In the genomic region with DNA sequence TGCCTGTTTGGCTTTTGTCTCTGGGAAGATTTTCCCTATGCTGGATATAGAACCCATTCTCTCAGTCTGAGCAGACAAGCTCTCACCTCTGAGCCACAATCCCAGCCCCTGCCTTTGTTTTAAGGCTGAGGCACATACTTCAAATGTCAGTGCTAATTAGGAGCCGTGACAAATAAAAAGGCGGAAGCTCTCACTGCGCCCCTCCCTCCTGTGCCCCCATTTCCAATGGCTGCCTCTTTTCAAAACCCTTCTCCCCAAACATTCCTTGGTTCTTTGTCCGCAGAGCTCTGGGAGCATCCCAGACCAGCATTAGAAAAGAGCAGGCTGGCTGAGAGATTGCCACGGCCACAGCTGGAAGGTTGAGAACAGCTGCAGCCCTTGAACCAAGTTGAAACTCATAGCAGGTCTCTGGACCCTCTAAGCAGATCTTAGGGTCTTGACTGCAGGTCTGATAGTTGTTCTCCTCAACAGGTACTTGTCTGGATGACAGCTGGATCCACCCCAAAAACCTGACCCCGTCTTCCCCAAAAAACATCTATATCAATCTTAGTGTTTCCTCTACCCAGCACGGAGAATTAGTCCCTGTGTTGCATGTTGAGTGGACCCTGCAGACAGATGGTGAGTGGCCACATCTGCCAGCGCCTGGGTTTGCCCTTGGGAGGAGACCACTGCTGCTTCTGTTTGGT, we compare ENCODE assay signal across 11 mouse cellular contexts. TPM values are rescaled to one million over a fixed set of nuclear protein-coding genes. Genes with fewer than 3 reads are reported as not detected.
DNase-seq lines count a peak whose midpoint lies in the region; ATAC-seq lines count a peak whose summit lies in the region.
"Had no signal": no experiment of that assay in that cellular context is flagged by ENCODE, and none has a peak within 500 bp of the region (broad histone marks: within the 10 kb centered on the region; RNA-seq: fewer than 3 reads in every experiment).

No protein-coding gene starts in this region.

- H3K4me3 ChIP-seq in heart, embryonic 12.5 days, result no peak overlapping the region
- H3K4me3 ChIP-seq in forebrain, embryonic 12.5 days (replicated peaks), result no peak overlapping the region
- H3K4me3 ChIP-seq in midbrain, embryonic 11.5 days (ENCODE audit: low read depth, low read length), result no peak overlapping the region
- H3K4me3 ChIP-seq: limb, embryonic 15.5 days had no signal

- H3K27me3 ChIP-seq in heart, embryonic 12.5 days (replicated peaks), result no peaks in the 10 kb centered on the region
- H3K27me3 ChIP-seq in forebrain, embryonic 12.5 days, result 0 out of 2 replicates have a peak, but pooled peaks cover 4% of the 10 kb centered on the region
- H3K27me3 ChIP-seq in midbrain, embryonic 11.5 days (ENCODE audit: control insufficient read depth, insufficient read depth, low read length), result no peaks in the 10 kb centered on the region
- H3K27me3 ChIP-seq: limb, embryonic 15.5 days had no signal

- H3K4me1 ChIP-seq in heart, embryonic 12.5 days (replicated peaks), result peaks cover 39% of the 10 kb centered on the region
- H3K4me1 ChIP-seq in forebrain, embryonic 12.5 days, result peaks cover 25% of the 10 kb centered on the region
- H3K4me1 ChIP-seq in midbrain, embryonic 11.5 days (ENCODE audit: control insufficient read depth, insufficient read depth, low read length), result peaks cover 16% of the 10 kb centered on the region

- ATAC-seq in heart, embryonic 12.5 days (ENCODE audit: insufficient number of reproducible peaks, low FRiP score), result no peak
- ATAC-seq in forebrain, embryonic 12.5 days (ENCODE audit: low FRiP score), result peak; percentile 59
- peak; percentile 30 for ATAC-seq in midbrain, embryonic 11.5 days (ENCODE audit: low FRiP score)

- WGBS in heart, embryonic 12.5 days, result 37% methylated on average over 8 of the region's 8 CpGs
- WGBS in forebrain, embryonic 12.5 days, result 18% methylated on average over 8 of the region's 8 CpGs
- 12% methylated on average over 8 of the region's 8 CpGs for whole genome bisulfite sequencing in midbrain, embryonic 11.5 days

- intact Hi-C loops in left cerebral cortex, postnatal 36 days (cut with DNase I), result no loop called here

- no peak for DNase-seq in heart, adult 8-10 months (ENCODE audit: low spot score)
- peak; percentile 71 for DNase-seq in R1 (ENCODE audit: low read depth, low spot score)
- peak; percentile 91 for DNase-seq in midbrain, embryonic 11.5 days (ENCODE audit: low spot score, missing footprints)
- no peak for DNase-seq in left cerebral cortex, postnatal 36 days (ENCODE audit: low spot score in 2 of 2)
- DNase-seq in layer of hippocampus, adult 11-12 months (ENCODE audit: low spot score), result no peak
- DNase-seq in kidney, postnatal 14 days, result no peak
- DNase-seq: heart, postnatal 14 days; right cerebral cortex, postnatal 4 days had no signal

- H3K36me3 ChIP-seq in heart, embryonic 12.5 days, result no peaks in the 10 kb centered on the region
- H3K36me3 ChIP-seq in forebrain, embryonic 12.5 days (replicated peaks), result no peaks in the 10 kb centered on the region
- H3K36me3 ChIP-seq in midbrain, embryonic 11.5 days (ENCODE audit: control insufficient read depth, insufficient read depth, low read length), result no peaks in the 10 kb centered on the region
- H3K36me3 ChIP-seq: limb, embryonic 15.5 days had no signal

- H3K27ac ChIP-seq in heart, embryonic 12.5 days (ENCODE audit: poor library complexity, severe bottlenecking), result peak overlapping the region; percentile 75
- H3K27ac ChIP-seq in forebrain, embryonic 12.5 days, result peak overlapping the region; percentile 85
- 0 out of 2 replicates have a peak overlapping the region, but pooled peaks have one; percentile 49 for H3K27ac ChIP-seq in midbrain, embryonic 11.5 days (ENCODE audit: low read depth, low read length)
- H3K27ac ChIP-seq: limb, embryonic 15.5 days had no signal

- H3K9me3 ChIP-seq in heart, embryonic 12.5 days (replicated peaks), result no peaks in the 10 kb centered on the region
- H3K9me3 ChIP-seq in forebrain, embryonic 12.5 days, result no peaks in the 10 kb centered on the region
- H3K9me3 ChIP-seq in midbrain, embryonic 11.5 days (ENCODE audit: control insufficient read depth, low read length), result no peaks in the 10 kb centered on the region
- H3K9me3 ChIP-seq: limb, embryonic 15.5 days had no signal

- H3K9ac ChIP-seq in heart, embryonic 12.5 days, result no peak overlapping the region
- peak overlapping the region; percentile 21; the same call in 1 of the 2 replicates for H3K9ac ChIP-seq in forebrain, embryonic 12.5 days
- 0 out of 2 replicates have a peak overlapping the region, but pooled peaks have one; percentile 2 for H3K9ac ChIP-seq in midbrain, embryonic 11.5 days (ENCODE audit: low read length)
- H3K9ac ChIP-seq: limb, embryonic 15.5 days had no signal

- H3K4me2 ChIP-seq in heart, embryonic 12.5 days, result peak overlapping the region; percentile 40; the same call in 1 of the 2 replicates
- H3K4me2 ChIP-seq in forebrain, embryonic 12.5 days, result peak overlapping the region; percentile 31
- H3K4me2 ChIP-seq in midbrain, embryonic 11.5 days, result peak overlapping the region; percentile 2; the same call in 1 of the 2 replicates
- H3K4me2 ChIP-seq: limb, embryonic 15.5 days had no signal

RNA-seq across cellular contexts. Expression of gene Il17ra, which starts 9.6 kb away (rescaled TPM):
- polyA plus RNA-seq in heart, embryonic 12.5 days (2016; fragmentation: Nextera tagmentation; extraction: Ambion mirVana), result 5.9 and 7.3 TPM in 2 replicates
- 1 to 10 TPM; 2.4 to 5.1 (median 3.0) TPM for total RNA-seq in heart, adult 8-10 months (2022)
- polyA plus RNA-seq in forebrain, embryonic 12.5 days (2016; fragmentation: Nextera tagmentation; extraction: Ambion mirVana), result 5.2 and 5.6 TPM in 2 replicates
- 1.6 and 2.0 TPM in 2 replicates for polyA plus RNA-seq in midbrain, embryonic 11.5 days (2014; fragmentation: Nextera tagmentation; extraction: Ambion mirVana)
- 10 to 100 TPM; 14.6 to 16.8 TPM for total RNA-seq in left cerebral cortex, postnatal 36 days (2021)

RNA-seq across cellular contexts. Expression of gene Tmem121b, which starts 21.0 kb away (rescaled TPM):
- polyA plus RNA-seq in heart, embryonic 12.5 days (2016; fragmentation: Nextera tagmentation; extraction: Ambion mirVana), result 0.10 and 0.15 TPM in 2 replicates
- not detected for total RNA-seq in heart, adult 8-10 months (2022)
- polyA plus RNA-seq in forebrain, embryonic 12.5 days (2016; fragmentation: Nextera tagmentation; extraction: Ambion mirVana), result 2.5 TPM in 2 replicates
- 0.78 and 0.88 TPM in 2 replicates for polyA plus RNA-seq in midbrain, embryonic 11.5 days (2014; fragmentation: Nextera tagmentation; extraction: Ambion mirVana)
- total RNA-seq in left cerebral cortex, postnatal 36 days (2021), result 10 to 100 TPM; 58.9 to 66.1 TPM
- polyA plus RNA-seq: limb, embryonic 15.5 days had no signal

RNA-seq across cellular contexts. Expression of gene Hdhd5, which starts 58.5 kb away (rescaled TPM):
- polyA plus RNA-seq in heart, embryonic 12.5 days (2016; fragmentation: Nextera tagmentation; extraction: Ambion mirVana), result 16.0 and 17.9 TPM in 2 replicates
- 10 to 100 TPM; 20.1 to 25.0 (median 22.9) TPM for total RNA-seq in heart, adult 8-10 months (2022)
- 17.1 and 19.1 TPM in 2 replicates for polyA plus RNA-seq in forebrain, embryonic 12.5 days (2016; fragmentation: Nextera tagmentation; extraction: Ambion mirVana)
- 12.4 and 15.0 TPM in 2 replicates for polyA plus RNA-seq in midbrain, embryonic 11.5 days (2014; fragmentation: Nextera tagmentation; extraction: Ambion mirVana)
- 10 to 100 TPM; 30.9 to 44.9 TPM for total RNA-seq in left cerebral cortex, postnatal 36 days (2021)

Comparison
In these comparisons a context has a peak if more than half of its experiments do, and no peak if none do; other contexts are left out.
1. DNase-seq: peak in R1 (single experiment) and midbrain, embryonic 11.5 days (single experiment); none in heart, adult 8-10 months (single experiment), left cerebral cortex, postnatal 36 days (0 of 2), layer of hippocampus, adult 11-12 months (single experiment) and kidney, postnatal 14 days (single experiment).
2. Peak in every context shown above with its lines, with median percentiles within 50 percentile points of each other: H3K27ac ChIP-seq and H3K4me2 ChIP-seq.